Mouse (Mus musculus): Measurements from ENCODE around the gene Herc3.

Gene Herc3

DNA sequence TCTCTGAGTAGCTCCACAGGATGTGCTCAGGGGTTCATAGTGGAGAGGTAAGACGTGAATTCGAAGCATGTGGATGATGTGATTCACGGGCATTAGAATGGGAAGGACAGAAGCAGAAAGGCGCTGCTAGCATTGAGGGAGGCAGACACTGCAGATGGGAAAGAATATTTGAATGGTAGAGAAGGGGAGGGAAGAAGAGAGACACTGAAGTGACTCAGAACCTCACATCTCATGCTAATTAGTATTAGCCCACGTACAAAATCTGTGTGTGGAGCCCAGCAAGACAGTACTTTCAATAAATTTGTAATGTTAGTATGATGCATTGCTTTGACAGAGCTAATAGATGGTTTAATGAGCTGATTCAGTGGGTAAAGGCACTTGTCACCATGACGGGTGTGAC is 89.5 kb downstream of the Herc3 start:
- no peak for DNase-seq (ENCODE audit: low spot score in 2 of 2)

DNA sequence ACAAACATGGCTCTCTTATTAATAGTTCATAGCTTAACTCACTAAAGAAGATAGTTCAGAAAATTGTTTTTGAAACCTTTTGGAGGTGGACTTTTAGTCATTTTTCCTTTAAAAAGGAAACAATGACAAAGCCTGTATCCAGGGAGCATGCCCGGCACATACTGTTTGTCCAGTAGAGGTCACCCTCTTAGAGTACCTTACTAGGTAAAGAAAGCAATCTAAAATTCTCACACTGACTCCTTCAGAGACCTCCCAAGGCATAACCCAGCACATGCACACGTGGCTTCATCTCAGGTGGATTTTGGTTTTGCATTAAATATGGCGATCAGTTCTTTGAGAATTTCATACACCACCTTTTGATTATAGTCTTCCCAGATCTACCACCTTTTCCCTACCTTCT is 90.4 kb downstream of the Herc3 start:
- DNase-seq (ENCODE audit: low spot score in 2 of 2), result no peak

DNA sequence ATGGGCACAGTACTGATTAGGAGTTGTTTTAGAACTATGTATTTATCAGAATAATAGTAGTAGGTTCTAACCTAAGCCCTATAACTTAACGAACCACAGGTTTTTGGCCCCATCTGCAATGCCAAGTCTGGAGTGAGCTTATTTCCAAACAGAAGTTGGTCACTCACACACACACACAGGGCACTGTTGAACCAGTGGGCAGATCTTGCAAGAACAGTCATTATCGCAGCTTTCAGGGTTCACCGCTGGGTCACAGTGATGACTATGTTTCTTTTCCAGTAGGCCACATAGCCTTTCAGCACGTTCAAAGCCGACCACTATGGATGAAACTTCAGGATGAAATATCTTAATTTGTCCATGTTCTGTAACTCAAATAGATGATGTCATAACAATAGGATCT is 91.2 kb downstream of the Herc3 start:
- DNase-seq (ENCODE audit: low spot score in 2 of 2), result no peak

DNA sequence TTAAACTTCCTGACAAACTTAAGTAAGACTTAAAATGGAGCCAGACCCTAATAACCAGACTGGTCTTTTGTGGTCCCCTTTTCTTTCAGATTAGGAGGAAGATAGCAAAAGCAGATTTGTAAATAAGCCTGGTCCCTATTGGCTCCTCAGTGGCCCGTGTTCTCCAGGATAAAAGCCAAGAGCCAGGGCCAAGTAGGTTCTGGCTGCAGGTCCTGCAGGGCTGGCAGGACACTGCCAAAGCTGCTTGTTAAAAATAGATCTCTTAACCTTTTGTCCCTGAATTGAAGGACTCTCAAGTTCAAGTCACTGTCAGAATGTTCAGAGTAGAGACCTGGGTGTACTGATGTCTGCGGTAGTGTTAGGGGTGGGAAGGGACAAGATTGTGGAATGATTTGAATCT is 96.6 kb downstream of the Herc3 start:
- no peak for DNase-seq (ENCODE audit: low spot score in 2 of 2)

DNA sequence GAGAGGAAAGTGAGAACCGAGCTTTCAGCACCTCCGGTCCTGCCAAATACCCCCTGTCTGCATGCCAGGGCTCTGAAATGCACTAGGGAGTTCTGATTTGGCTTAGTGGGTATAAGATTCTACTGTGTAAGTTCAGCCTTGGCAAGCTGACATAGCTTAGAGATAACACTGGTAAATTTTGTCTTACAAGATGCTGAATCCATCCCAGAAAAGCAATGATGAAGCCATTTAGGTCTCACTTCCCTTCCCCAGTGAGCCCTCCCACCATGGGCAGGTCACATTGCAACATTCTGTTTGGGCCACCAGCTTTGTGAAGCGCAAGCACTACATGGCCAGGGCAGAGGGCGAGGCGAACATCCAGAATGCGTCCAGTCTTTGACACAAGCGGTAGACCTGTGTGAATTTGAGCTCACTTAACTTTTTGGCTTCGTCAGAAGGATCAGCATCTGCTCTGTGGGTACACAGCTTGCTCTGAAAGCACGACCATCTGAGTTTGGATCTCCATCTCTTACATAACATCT is 98.7 kb downstream of the Herc3 start:
- DNase-seq (ENCODE audit: low spot score in 2 of 2), result no peak

DNA sequence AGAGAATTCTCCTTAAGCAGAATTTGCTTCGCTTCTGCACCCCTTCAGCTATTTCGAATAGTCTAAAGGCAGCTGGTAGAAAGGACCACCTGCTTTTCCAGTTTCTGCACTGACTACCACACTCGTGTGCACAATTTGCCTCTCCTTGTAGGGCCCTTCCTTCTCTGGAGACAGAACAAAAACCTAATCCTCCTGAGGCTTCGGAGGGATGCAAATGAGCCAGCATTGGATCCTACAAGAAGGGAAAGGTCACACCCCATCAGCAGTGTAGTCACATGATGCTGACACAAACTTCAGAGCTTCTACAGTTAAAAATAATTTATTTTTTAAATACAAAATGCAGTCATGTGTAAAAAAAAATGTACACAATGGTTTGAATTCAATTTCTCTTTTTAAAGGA is 99.9 kb downstream of the Herc3 start:
- no peak for DNase-seq (ENCODE audit: low spot score in 2 of 2)

DNA sequence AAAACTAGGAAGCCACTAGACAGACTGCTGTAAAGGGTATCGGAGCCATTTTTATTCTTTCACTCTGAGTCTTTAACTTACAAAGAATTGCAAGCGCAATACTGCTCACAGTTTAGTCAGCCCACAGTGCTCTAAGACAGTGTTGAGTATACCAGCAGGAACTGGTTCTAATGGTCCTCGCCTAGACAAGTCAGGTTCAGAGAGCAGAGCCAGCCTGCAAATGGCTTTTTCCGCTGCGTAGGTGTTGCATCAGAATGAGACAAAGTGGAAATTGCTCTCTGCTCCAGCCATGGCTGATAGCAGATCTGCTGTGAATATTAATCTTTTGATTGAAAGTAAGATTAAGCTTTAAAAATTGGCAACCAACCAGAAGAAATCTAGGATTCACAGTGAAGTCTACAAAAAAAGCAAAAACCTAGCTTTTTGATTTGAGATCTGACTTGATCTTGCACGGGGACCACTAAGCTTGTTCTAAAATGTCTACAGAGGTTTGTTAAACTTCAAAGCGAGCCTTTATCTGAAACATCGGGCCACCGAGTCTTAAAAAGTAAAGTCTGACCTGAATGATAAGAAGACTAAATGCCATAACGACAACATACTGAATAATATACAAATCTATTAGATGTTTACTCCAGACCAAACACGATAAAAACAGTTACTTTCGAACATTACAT is 101.4 kb downstream of the Herc3 start:
- DNase-seq (ENCODE audit: low spot score in 2 of 2), result no peak

DNA sequence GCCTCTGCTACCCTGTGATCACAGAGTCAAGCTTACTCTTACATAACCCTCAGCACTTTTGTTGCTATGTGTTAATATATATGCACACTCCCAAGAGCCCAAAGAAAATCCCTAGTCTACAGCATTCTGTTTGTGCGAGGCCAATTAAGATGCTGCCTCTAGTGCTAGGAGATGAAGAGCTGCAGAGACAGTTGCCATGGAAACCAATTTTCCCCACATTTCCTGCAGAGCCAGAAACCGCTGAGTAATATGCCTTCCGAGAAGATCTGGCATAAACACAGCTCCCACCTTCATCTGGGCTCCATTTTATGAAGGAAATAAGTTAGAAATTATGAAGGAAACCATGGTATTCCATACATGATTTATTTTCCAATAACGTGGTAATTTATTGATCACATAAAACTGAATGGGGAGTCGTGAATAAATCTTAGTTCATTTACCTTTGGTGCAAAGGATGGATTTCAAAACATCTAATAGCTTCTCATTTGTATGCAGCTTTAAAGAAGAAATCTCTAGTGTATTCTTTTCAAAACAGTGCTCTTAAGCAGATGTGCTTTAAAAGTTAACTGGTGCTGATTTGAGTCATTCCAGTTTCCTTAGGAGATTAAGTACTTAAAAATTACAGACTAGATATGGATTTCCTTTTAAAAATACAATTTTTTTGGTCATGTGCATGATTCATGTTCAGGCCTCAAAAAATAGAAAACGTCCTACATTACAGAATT is 102.1 kb downstream of the Herc3 start:
- no peak for DNase-seq (ENCODE audit: low spot score in 2 of 2)

DNA sequence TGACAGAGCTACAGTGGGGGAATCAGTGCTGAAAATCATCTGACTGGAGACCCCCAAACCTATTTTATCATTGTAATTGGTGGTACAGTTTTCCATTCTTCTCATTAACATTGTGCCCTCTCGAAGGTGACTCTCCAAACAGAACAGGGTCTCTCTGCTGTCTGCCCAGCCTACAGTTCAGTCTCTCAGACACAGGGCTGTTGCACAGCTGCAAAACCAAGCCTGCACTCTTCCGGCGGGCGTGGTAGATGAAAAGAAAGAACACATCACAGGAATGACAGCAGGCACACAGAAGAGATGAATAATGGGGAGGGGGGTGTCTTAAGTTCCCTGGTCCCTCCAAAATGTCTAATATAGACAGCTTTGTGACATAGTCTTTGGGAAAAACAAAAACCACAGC is 102.9 kb downstream of the Herc3 start:
- no peak for DNase-seq (ENCODE audit: low spot score in 2 of 2)

DNA sequence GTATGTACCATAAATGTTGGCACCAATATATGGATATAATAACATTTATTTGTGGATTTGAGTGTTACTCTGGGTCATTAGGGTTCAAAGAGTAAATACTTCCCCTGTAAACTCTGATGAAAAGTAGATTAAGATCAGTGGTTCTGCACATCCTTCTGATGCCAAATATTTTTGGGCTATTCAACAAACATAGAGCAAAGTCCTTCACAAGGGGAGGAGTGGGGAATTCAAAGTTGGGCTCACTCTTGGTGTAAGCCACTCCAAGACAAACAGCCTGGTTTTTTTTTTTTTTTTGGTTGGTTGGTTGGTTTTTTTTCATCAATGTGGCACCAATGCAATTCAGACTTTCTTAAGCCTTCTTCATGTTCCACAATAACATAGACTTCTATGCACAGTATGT is 106.5 kb downstream of the Herc3 start:
- DNase-seq (ENCODE audit: low spot score in 2 of 2), result no peak

DNA sequence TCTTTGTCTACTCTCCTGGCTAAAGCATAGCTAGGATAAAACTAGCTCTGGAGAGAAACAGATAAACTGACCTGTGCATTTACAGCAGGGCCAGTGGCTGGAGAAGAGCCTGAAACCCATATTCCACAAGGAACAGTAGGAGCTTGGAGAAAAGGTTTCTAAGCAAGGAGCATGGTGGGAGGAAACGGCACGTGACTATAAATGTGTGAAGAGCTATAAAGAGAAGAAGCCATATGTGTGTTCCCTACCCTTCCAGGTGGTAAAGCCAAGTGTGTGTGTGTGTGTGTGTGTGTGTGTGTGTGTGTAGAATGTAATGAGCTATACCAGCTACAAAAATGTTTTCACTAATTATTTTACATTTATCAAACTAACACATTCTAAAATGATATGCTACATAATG is 111.0 kb downstream of the Herc3 start:
- DNase-seq (ENCODE audit: low spot score in 2 of 2), result no peak

DNA sequence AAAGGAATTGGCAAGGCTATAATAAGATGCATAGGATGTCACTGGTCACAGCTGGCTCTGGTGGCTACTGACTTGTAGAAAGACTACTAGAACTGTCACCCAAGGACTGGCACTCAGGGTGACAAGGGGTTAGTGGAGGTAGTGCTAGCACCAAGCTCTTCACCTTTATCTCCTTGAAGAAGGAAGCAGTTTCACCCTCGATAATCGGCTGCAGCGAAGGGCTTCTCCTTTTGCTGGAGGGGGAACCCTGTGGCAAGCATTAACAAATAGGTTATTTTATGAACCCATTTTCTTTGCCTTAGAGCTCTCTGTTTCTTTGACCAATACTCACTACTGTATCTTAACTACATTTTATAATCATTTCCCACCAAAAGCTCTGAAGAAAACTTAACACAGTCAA is 112.7 kb downstream of the Herc3 start:
- no peak for DNase-seq (ENCODE audit: low spot score in 2 of 2)

DNA sequence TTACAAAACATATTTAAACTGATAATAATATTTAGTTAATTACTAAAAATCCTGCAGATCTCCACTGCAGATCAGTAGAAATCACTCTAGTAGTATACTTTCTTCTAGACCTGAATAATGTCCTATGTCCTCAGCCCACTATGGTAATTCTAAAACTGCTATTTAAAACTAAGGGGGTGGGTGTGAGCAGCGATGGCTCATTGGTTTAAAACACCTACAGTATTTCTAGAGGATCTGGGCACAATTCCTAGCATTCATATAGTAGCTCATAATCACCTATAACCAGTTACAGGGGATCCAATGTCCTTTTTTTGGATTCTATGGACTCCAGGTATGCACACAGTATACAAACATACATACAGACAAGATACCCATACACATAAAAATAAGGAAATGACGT is 115.0 kb downstream of the Herc3 start:
- DNase-seq (ENCODE audit: low spot score in 2 of 2), result no peak

DNA sequence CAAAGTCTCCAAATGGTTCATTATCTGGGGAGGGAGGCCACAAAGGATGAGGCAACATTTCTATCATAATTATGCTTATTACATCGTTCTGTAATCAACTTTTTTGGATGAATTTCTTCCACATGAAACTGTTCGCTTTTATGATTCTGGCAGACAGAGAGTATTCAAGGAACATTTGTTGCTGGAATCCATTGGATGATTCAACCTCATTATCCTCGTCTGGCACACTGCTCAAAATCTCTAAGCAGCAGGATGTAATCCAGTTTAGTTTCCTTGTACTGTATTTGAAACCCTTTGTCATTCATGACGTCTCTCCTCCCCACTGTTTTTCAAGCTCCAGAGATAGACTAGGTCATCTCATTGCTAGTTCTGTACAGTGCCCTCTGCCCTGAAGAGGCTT is 115.6 kb downstream of the Herc3 start:
- DNase-seq (ENCODE audit: low spot score in 2 of 2), result no peak

DNA sequence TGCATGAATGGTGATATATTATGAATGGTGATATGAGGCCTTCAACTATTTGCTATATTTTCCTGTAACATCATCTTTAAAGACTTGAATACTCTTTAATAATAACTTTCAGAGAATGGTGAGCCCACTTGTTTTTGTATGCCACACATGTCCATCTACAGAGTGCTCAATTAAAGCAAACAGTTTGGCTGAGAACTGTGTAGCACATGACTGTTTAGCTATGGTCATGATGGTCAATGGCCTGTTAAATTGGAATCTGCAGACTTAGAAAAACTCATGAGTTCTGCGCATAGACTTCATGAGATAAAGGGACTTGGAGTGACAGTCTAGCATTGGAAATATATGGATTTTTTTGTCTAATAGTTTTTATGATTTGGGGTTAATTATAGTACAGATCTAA is 119.1 kb downstream of the Herc3 start:
- DNase-seq (ENCODE audit: low spot score in 2 of 2), result no peak

DNA sequence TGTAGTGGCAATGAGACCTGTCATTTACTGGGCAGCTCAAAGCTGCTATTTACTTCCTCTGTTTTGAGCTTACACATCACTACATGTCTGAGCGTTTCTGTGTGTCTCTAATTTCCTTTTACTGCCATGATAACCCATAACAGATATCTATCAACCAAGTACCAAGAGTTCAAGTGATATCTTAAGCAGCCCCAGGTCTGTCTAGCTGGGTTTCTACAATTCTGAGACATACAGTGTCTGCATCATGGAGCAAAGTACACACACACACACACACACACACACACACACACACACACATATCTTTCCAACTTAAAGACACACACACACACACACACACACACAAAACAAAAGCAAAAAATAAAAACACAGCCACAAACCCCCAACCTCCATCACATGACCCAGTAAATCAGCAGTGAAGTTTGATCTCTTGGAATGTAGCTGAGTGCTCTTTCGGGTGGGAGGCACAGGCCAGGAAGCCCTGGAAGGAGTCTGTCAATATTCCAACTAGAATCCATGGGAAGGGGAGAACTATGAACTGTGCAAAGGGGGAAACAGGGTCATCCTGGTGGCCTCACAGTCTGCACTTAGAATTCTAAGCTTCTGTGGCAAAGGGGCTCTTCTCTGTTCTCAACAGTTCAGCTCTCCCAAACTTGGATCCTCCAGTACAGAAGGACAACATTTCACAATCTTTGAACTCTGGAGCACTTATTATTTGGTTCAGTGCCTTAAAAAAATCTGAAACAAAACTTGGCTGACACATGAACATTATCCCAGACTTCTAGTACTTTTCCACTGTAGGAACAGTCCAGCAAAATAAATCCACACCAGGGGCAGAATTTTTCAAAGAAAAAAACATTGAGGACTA is 120.1 kb downstream of the Herc3 start:
- DNase-seq (ENCODE audit: low spot score in 2 of 2), result no peak

DNA sequence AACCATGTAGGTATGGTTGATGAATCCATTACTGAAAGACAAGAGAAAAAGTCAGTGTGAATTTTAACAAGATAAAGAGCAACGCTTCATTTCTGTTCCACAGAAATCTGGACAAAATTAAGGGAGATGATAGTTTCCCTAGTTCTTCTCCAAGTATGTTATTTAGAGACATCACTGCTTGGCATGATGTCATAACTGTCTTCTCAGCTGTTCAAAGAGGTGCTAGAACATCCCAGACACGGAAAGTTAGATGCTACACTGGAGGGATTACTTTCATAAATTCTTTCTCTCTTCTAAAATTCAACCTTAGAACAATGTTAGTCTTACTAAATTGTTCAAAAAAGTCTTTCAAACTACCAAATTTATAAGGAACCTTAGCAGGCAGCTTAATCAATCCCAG is 129.3 kb downstream of the Herc3 start:
- DNase-seq (ENCODE audit: low spot score in 2 of 2), result no peak

DNA sequence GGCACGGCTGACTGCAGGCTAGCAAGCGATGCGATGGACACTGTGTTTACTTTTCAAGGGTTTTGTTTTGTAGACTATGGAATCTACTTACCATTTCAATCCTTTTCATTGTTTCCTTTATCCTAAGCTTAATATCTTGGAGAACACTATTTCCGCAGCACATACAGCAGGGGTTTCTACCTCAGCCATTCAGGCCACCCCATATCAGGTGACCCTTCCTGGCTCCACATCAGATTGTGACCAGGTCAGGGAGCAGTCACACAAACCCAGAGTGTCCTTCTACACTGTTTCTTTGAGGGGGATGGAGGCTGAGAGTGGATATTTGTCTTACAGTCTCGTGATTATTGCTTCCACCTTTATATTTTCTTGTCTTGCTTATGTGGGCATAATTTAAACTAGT is 131.4 kb downstream of the Herc3 start:
- no peak for DNase-seq (ENCODE audit: low spot score in 2 of 2)

DNA sequence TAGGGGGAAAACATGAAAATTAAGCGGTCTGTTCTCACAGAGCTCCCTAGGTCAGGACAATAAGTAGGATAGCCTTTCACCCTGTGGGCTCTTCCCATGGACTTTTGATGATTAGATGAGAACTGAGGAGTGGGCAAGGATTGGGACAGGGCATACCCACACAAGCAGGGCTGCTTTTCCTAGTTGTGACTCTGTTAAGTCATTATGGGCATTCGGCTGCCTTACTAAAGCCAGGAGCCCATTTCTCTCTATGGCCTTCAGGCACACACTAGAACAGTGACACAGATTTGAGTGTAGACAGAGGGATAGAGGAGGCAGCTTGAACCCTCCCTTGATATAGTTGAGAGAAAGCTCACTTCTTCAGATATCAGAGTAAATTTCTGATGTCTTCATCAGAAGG is 132.8 kb downstream of the Herc3 start:
- no peak for DNase-seq (ENCODE audit: low spot score in 2 of 2)

DNA sequence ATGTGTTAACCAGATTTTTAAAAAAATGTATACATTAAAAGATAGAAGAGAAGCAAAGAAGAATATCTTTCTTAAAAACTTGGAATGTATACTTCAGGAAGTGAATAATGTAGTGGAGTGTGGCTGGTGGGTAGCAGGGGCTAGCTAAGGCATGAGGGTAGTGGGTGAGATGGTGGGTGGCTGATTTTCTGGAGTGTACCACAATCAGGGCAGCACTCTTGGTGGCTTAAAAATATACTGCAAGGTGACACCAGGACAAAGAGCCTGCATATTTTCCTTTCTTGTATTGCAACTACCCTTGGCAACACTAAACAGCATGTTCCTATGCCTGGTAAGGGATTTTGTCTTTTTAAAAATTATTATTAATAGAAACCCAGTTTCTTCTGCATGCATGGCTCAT is 133.3 kb downstream of the Herc3 start:
- DNase-seq (ENCODE audit: low spot score in 2 of 2), result no peak

DNA sequence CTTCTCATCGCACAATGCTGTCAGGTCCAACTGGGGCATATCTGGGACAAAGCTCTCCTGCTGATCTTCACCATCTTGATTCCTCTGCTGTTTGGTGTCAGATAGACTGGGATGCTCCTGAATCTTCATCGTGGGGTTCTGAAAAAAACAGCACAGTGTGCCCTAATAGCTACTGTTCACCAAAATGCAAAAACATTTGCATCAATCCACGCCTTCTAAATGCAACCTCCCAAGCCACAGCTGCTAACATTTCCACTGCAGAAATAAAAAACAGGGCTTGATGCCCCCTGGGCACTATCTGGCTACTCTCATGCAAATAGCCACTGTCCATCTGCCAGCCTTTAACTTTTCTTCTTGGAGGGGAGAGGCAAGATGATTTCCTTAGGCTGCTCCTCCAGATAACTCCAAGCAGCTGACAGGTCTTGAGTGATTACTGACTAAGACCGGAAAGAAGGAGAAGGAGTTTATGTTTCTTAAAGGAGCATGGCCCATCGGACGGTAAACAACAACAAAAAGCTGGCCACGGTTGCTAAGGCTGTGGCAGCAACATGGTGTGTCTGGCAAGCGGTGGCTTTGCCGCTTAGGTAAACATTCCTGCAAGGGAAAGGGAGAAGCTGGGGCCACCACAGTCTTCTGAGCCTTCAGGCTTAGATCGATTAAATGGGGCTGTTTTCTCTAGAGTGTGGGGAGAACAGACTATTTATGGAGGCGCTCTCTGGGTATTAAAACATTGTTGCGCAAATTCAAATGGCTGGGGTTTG is 134.0 kb downstream of the Herc3 start:
- no peak for DNase-seq (ENCODE audit: low spot score in 2 of 2)

DNA sequence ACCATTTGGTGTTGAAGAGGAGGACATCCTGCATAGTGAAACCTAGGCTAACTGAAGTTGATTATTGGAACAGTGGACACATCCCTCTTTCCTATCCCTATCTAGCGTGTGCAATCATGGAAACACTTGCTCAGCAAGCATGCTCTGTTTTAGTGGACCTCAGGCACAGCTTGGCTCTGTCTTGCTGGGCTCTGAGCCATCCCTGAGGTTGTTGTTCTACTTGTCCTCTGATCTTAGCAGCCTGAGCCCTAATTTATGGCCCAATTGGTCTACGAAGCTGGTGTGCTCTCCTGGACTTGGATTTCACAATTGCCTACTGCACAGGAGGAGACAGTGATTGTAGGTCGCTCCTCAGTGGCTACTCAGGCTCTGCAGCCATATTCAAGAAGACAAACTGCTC is 137.0 kb downstream of the Herc3 start:
- DNase-seq (ENCODE audit: low spot score in 2 of 2), result no peak
